15 mouse cellular contexts compared by ENCODE assay signal in the genomic region with DNA sequence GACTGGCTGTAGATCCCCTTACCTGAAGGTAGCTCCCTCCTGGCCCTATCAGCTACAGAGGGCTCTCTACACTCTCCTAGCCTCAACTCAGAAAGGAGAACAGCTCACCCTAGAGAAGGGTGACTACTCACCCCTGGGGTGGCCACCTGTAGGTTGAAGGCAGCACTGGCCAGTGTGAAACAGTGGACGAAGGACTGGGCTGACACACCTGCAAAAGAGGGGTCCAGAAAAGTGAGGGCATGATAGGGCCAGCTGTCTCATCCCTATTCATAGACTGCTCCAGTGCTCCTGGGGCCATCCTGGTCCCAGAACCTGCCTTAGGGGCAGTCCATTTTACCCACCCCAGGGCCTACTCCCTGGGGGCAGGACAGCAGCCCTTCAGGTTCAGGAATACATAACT. TPM values are rescaled to one million over a fixed set of nuclear protein-coding genes. Genes with fewer than 3 reads are reported as not detected.
"Had no signal": no experiment of that assay in that cellular context is flagged by ENCODE, and none has a peak within 500 bp of the region (broad histone marks: within the 10 kb centered on the region; RNA-seq: fewer than 3 reads in every experiment).

No protein-coding gene starts in this region.

- H3K27ac ChIP-seq: kidney, postnatal 0 days; limb, embryonic 12.5 days; liver, embryonic 14.5 days; macrophage had no signal

- H3K27me3 ChIP-seq: limb, embryonic 12.5 days; megakaryocyte, embryonic 14.5 days had no signal

- DNase-seq: kidney, adult 9 months; kidney, postnatal 36 days; lung, adult 2 months; lung, postnatal 10 days; thymus, adult 2 months; thymus, postnatal 25 days had no signal

- H3K9me3 ChIP-seq: limb, embryonic 12.5 days; megakaryocyte, embryonic 14.5 days had no signal

- H3K4me2 ChIP-seq: limb, embryonic 12.5 days; midbrain, embryonic 11.5 days had no signal

- H3K4me3 ChIP-seq: limb, embryonic 12.5 days; megakaryocyte, embryonic 14.5 days had no signal

- H3K9ac ChIP-seq: limb, embryonic 12.5 days; liver, embryonic 14.5 days had no signal

- ATAC-seq: midbrain, embryonic 16.5 days had no signal

RNA-seq across cellular contexts. Expression of gene Cend1, which starts 17.6 kb away (rescaled TPM):
- total RNA-seq: liver, adult 2 months; neutrophil, adult 5-6 weeks had no signal
- polyA plus RNA-seq: liver, embryonic 14.5 days; macrophage had no signal
